Mouse (Mus musculus): ENCODE measurements around the gene Bpifb2.
A peak's percentile ranks its signal among the peaks of the same experiment; 100 is the strongest.

Gene Bpifb2

DNA sequence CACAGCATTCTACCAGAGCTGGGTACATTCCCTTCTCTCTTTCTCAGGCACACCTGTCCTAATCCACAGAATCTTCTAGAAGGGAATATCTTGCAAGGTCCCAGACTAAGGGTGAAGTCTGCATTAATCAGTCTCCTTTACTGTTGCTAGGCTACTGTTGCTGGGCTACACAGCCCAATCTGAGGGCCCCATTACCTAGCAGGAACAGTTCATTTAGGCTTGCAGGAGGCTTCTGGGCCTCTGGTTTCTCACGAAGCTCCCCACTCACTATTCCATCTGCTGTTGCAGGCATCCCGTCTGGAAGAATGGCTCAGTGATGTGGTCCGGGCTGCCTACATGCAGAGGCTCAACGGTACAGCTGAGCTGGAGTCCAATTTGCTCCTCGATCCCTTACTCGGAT, 56.3 kb downstream of the Bpifb2 start:
- no peak for DNase-seq (ENCODE audit: low spot score)

DNA sequence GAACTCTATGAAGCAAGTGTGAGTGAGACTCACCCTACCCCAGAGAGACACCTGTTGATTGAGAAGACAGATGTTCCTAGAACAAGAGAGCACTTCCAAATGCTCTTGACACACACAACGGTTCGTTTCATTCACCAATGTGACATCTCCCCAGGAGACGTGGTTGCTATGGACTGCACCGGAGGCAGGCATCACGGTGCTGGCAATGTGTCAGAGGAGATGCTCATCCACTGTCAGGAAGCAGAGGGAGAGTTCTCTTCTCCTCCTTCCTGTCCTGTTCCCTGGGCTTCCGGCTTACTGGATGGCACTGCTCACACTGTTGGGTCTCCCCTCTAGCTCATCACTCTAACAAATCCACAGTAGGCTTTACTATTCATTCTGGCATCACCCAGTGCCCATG, 58.5 kb downstream of the Bpifb2 start:
- DNase-seq (ENCODE audit: low spot score), result no peak

DNA sequence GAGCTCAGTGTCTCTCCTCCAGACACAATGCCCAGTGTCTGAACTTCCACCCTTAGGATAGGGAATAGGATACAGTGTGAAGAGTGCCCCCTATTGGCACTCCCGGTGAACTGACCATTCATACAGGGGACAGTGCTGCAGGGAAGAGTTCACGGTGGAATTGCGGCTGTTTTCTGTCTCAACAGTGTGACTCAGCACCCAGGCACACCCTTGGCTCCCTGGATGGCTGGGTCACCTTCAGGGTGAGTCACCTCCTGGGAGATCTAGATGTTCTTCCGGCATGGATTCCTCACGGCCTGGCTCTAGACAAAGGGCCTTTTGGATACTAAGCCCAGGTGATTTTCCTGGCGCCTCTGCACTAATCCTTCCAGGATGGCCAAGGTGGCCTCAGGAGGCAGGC, 60.5 kb downstream of the Bpifb2 start:
- no peak for DNase-seq (ENCODE audit: low spot score)

DNA sequence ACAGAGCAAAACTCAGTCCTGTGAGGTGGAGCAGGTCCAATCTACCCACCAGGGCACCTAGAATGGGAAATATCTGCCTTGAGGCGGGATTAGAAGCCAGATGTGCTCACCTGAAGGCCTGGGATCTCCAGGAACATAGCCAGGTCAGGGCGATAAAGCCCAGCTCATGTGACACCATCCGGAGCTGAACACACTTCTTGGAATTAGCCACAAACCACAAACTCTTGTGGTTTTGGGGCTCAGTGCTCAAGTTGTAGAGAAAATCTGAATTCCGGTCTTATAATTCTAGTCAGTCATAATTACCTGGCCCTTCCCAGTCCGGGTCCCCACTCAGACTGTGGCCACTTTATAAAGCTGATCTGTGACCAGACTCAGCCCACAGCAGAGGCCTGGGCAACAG, 63.0 kb downstream of the Bpifb2 start, which contains the start of gene Bpifb4:
Gene Bpifb4 (plus strand): TSS at position 370 of the 400 bp plus-strand sequence.
- no peak for DNase-seq (ENCODE audit: low spot score)

DNA sequence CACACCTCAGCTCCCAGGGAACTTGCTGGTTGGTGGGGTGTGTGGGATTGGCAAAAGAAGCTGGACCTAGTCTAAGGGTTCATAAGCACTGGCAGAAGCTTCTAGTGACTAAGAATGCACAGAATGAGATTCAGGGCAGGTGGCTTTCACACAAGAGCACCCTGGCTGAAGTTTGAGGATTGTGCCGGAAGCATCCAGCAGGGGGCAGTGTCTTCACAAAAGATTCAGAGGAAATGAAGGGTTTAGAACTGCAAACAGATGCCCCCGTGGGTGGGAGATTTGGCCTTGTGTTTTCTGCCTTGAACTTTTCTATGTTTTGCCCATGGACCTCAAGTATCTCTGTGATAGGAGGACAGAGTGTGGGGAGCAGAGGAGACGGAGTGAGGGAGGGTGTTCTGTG, 68.7 kb downstream of the Bpifb2 start:
- DNase-seq (ENCODE audit: low spot score), result peak; percentile 39

DNA sequence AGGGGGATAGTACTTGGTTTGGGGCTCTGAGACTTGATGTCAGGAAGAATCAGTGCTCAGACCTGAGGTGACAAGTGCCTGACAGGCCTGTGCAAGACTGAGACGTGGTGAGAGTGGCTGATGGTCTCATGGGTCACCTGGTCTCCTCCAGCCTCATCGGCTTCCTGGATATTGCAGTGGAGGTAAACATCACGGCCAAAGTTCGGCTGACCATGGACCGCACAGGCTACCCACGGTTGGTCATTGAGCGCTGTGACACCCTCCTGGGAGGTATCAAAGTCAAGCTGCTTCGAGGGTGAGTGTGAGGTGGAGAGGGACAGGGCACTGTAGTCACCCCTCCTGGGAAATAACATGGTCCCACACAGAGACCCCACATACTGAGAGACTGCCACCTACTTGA, 69.7 kb downstream of the Bpifb2 start:
- DNase-seq (ENCODE audit: low spot score), result no peak

All from c-Kit-positive CD71-positive TER-119-positive erythroid progenitor cells, embryonic 14.5 days (primary cell).